Mouse (Mus musculus) MEL (cell line): Measurements from ENCODE around the gene Ifit1bl1. TPM values are rescaled to one million over a fixed set of nuclear protein-coding genes. Genes with fewer than 3 reads are reported as not detected.
"Not testable (repeated sequence)": the region's sequence is repeated elsewhere in the genome, so short reads cannot be mapped to it uniquely, and the experiment has no call there.

Source experiments
- DNase-seq: peaks from one replicate; pipeline ENCODE4 v3.0.0; 2011; ENCODE audit warnings: low read depth, low spot score
- H3K27ac ChIP-seq: 2 replicates; pipeline ENCODE4 v1.5.1; 2012; ENCODE audit warnings: low read depth, mild to moderate bottlenecking, control low read depth, low read length, moderate library complexity; ENCODE audit not compliant: control insufficient read depth
- H3K27me3 ChIP-seq, 2 experiments: fragments of 150-350 bp in 1 of 2; sonication (generic) in 1 of 2; 2 replicates each; pipeline ENCODE4 v1.6.1; 2012; ENCODE audit warnings: low read length in 2 of 2, mild to moderate bottlenecking in 2 of 2, improper control_type of control experiment in 1 of 2, moderate library complexity in 1 of 2; ENCODE audit not compliant: insufficient read depth in 2 of 2, control insufficient read depth in 1 of 2
- H3K36me3 ChIP-seq, 2 experiments: 2 replicates each; pipeline ENCODE4 v1.6.1; 2012 to 2014; ENCODE audit warnings: low read length in 2 of 2, improper control_type of control experiment in 1 of 2, inconsistent platforms in 1 of 2, mild to moderate bottlenecking in 1 of 2; ENCODE audit not compliant: insufficient read depth in 2 of 2, control insufficient read depth in 1 of 2
- H3K4me1 ChIP-seq, 2 experiments: fragments of 150-350 bp in 1 of 2; sonication (generic) in 1 of 2; 2 replicates each; pipeline ENCODE4 v1.6.1; 2012; ENCODE audit warnings: low read length in 2 of 2, improper control_type of control experiment in 1 of 2, mild to moderate bottlenecking in 1 of 2; ENCODE audit not compliant: insufficient read depth in 2 of 2, control insufficient read depth in 1 of 2
- H3K4me3 ChIP-seq, 2 experiments: fragments of 150-350 bp in 1 of 2; sonication (generic) in 1 of 2; 2 replicates each; pipeline ENCODE4 v1.5.1; 2012; ENCODE audit warnings: low read depth in 2 of 2, low read length in 2 of 2, mild to moderate bottlenecking in 2 of 2, moderate library complexity in 2 of 2, control low read depth in 1 of 2, improper control_type of control experiment in 1 of 2; ENCODE audit not compliant: control insufficient read depth in 1 of 2, insufficient read depth in 1 of 2
- H3K79me2 ChIP-seq: 2 replicates; pipeline ENCODE4 v1.6.1; 2012; ENCODE audit warnings: mild to moderate bottlenecking, low read length, moderate library complexity; ENCODE audit not compliant: control insufficient read depth, poor library complexity, insufficient read depth
- H3K9ac ChIP-seq: 2 replicates; pipeline ENCODE4 v1.6.1; 2012; ENCODE audit warnings: low read depth, mild to moderate bottlenecking, control low read depth, low read length, moderate library complexity; ENCODE audit not compliant: control insufficient read depth, poor library complexity, severe bottlenecking
- H3K9me3 ChIP-seq: fragments of 150-350 bp; sonication (generic); replicated peaks from 2 replicates; pipeline ENCODE4 v1.6.1; 2012; ENCODE audit warnings: mild to moderate bottlenecking, low read length, improper control_type of control experiment, moderate library complexity; ENCODE audit not compliant: insufficient read depth
- CTCF ChIP-seq, 3 experiments: IDR thresholded peaks in 2 of 3; conservative IDR thresholded peaks in 1 of 3; 2 replicates each; pipeline ENCODE4 v1.5.1; 2011 to 2012; ENCODE audit warnings: low read length in 3 of 3, low read depth in 2 of 3, mild to moderate bottlenecking in 2 of 3, improper control_type of control experiment in 1 of 3, inconsistent platforms in 1 of 3, mixed read lengths in 1 of 3, moderate library complexity in 1 of 3; ENCODE audit not compliant: control insufficient read depth in 1 of 3, insufficient read depth in 1 of 3, poor library complexity in 1 of 3, severe bottlenecking in 1 of 3
- E2F4 ChIP-seq: IDR thresholded peaks from 2 replicates; pipeline ENCODE4 v1.6.1; 2011; ENCODE audit warnings: low read depth, low read length, improper control_type of control experiment, borderline replicate concordance
- ETS1 ChIP-seq: IDR thresholded peaks from 2 replicates; pipeline ENCODE4 v1.6.1; 2012; ENCODE audit warnings: low read depth, mild to moderate bottlenecking, inconsistent platforms, low read length, improper control_type of control experiment, moderate library complexity
- GABPA ChIP-seq: IDR thresholded peaks from 2 replicates; pipeline ENCODE4 v1.6.1; 2012; ENCODE audit warnings: low read depth, mild to moderate bottlenecking, inconsistent platforms, low read length, improper control_type of control experiment, moderate library complexity
- GATA1 ChIP-seq: IDR thresholded peaks from 2 replicates; pipeline ENCODE4 v1.6.1; 2011; ENCODE audit warnings: low read depth, low read length, improper control_type of control experiment
- KAT2A ChIP-seq: conservative IDR thresholded peaks from 2 replicates; pipeline ENCODE4 v1.6.1; 2012; ENCODE audit warnings: low read depth, low read length, improper control_type of control experiment, inconsistent platforms
- MAFK ChIP-seq: IDR thresholded peaks from 2 replicates; pipeline ENCODE4 v1.6.1; 2011; ENCODE audit warnings: low read depth, mild to moderate bottlenecking, low read length, improper control_type of control experiment, borderline replicate concordance
- MAX ChIP-seq: IDR thresholded peaks from 2 replicates; pipeline ENCODE4 v1.6.1; 2011; ENCODE audit warnings: low read length, improper control_type of control experiment
- MXI1 ChIP-seq: IDR thresholded peaks from 2 replicates; pipeline ENCODE4 v1.6.1; 2011; ENCODE audit warnings: mild to moderate bottlenecking, low read depth, low read length, improper control_type of control experiment
- NRF1 ChIP-seq: IDR thresholded peaks from 2 replicates; pipeline ENCODE4 v1.6.1; 2014; ENCODE audit warnings: low read depth, mild to moderate bottlenecking, inconsistent platforms, low read length, improper control_type of control experiment, moderate library complexity; ENCODE audit not compliant: poor library complexity, insufficient read depth, severe bottlenecking
- POLR2A ChIP-seq, 2 experiments: IDR thresholded peaks; 2 replicates each; pipeline ENCODE4 v1.6.1; 2011 to 2012; ENCODE audit warnings: low read length in 2 of 2, mild to moderate bottlenecking in 2 of 2, control low read depth in 1 of 2, improper control_type of control experiment in 1 of 2, low read depth in 1 of 2, moderate library complexity in 1 of 2; ENCODE audit not compliant: control insufficient read depth in 1 of 2, insufficient read depth in 1 of 2, poor library complexity in 1 of 2
- POLR2AphosphoS5 ChIP-seq: IDR thresholded peaks from 2 replicates; pipeline ENCODE4 v1.6.1; 2012; ENCODE audit warnings: low read depth, borderline replicate concordance, mild to moderate bottlenecking, inconsistent platforms, low read length, moderate library complexity, mixed read lengths
- SMC3 ChIP-seq: IDR thresholded peaks from 2 replicates; pipeline ENCODE4 v1.6.1; 2011; ENCODE audit warnings: low read depth, low read length, improper control_type of control experiment
- TBP ChIP-seq: IDR thresholded peaks from 2 replicates; pipeline ENCODE4 v1.8.0; 2011; ENCODE audit warnings: low read depth, low read length, improper control_type of control experiment
- TCF12 ChIP-seq: IDR thresholded peaks from 2 replicates; pipeline ENCODE4 v1.6.1; 2014; ENCODE audit warnings: low read depth, mild to moderate bottlenecking, inconsistent platforms, low read length, improper control_type of control experiment, moderate library complexity
- UBTF ChIP-seq: IDR thresholded peaks from 2 replicates; pipeline ENCODE4 v1.6.1; 2012; ENCODE audit warnings: low read depth, mild to moderate bottlenecking, inconsistent platforms, low read length, improper control_type of control experiment, moderate library complexity, borderline replicate concordance; ENCODE audit not compliant: insufficient read depth
- ZKSCAN1 ChIP-seq: IDR thresholded peaks from 2 replicates; pipeline ENCODE4 v1.6.1; 2012; ENCODE audit warnings: low read depth, mild to moderate bottlenecking, inconsistent platforms, low read length, improper control_type of control experiment, moderate library complexity
- ZNF384 ChIP-seq: IDR thresholded peaks from 2 replicates; pipeline ENCODE4 v1.6.1; 2012; ENCODE audit warnings: low read depth, mild to moderate bottlenecking, inconsistent platforms, low read length, improper control_type of control experiment
- polyA plus RNA-seq, 2 experiments: library from polyadenylated mRNA; stranded (reverse) in 1 of 2; unstranded in 1 of 2; fragments of >175 nt in 1 of 2; fragments of >200 nt in 1 of 2; gene quantifications; 2 replicates each; pipeline versions ENCODE4 v1.2.1 to v1.2.4; 2012; ENCODE audit warnings: low replicate concordance in 2 of 2, low read depth in 1 of 2; ENCODE audit not compliant: insufficient read length in 2 of 2, insufficient read depth in 1 of 2, missing spikeins in 1 of 2
- total RNA-seq: library from RNA; depleted of rRNA; stranded (reverse); fragments of 300-350 nt; gene quantifications from 2 replicates; pipeline ENCODE4 v1.2.3, GENCODE M21; 2012

The Ifit1bl1 gene
- total and polyA plus RNA-seq, 3 experiments = 0.08 TPM; not detected in 2

DNA sequence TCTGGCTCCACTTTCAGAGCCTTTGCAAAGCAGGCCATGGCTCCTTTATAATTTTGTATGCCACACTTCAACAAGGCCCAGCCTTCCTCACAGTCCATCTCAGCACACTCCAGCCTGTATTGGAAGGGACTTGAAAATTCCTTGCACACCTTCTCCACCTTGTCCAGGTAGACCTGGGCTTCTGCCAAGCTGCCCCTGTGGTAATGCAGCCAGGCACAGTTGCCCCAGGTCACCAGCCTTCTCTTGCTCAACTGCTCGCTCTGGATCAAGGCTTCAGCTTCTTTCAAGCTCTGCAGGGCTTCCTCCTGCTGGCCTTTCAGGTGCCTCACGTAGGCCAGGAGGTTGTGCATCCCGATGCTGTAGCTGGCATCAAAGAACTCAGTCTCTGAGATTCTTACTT lies 7.2 kb downstream of the Ifit1bl1 start:
- H3K27ac ChIP-seq, H3K79me2 ChIP-seq, DNase-seq, H3K9me3 ChIP-seq, H3K36me3 ChIP-seq, H3K27me3 ChIP-seq, H3K4me3 ChIP-seq, H3K9ac ChIP-seq, H3K4me1 ChIP-seq: not testable (repeated sequence)

GRCm38 (mm10) chr19:34593456-34593855 lies 8.3 kb downstream of the Ifit1bl1 start:
- Histone ChIP-seq H3K4me1 (peaks cover 1 to 7% of the 10 kb centered on the region in 2 experiments; a peak in 3 of 4 replicates), H3K27me3 (peaks cover 0 to 2% of the 10 kb centered on the region in 2 experiments; a peak in 1 of 4 replicates), H3K27ac (no peak overlapping the region), H3K79me2 (no peaks in the 10 kb centered on the region), H3K36me3 (peaks cover 0 to 8% of the 10 kb centered on the region in 2 experiments; a peak in 1 of 4 replicates), H3K9me3 (no peaks in the 10 kb centered on the region), H3K4me3 (no peak overlapping the region), H3K9ac (no peak overlapping the region)
- DNase-seq = no peak
- TF ChIP-seq ETS1 (no peak), MAX (no peak), POLR2AphosphoS5 (no peak), CTCF (IDR thresholded peaks at IDR 0.05 in 2 of 3, conservative IDR thresholded peaks at IDR 0.05 in 1 of 3; ENCODE audit: control insufficient read depth in 1 of 3, insufficient read depth in 1 of 3, low read depth in 2 of 3, low read length in 3 of 3, poor library complexity in 1 of 3, severe bottlenecking in 1 of 3) (no peak), TCF12 (no peak), MAFK (no peak), E2F4 (no peak), TBP (no peak), KAT2A (no peak), MXI1 (no peak), NRF1 (no peak), SMC3 (no peak), GABPA (no peak), ZNF384 (no peak), POLR2A (IDR thresholded peaks at IDR 0.05; ENCODE audit: control insufficient read depth in 1 of 2, insufficient read depth in 1 of 2, low read depth in 1 of 2, low read length in 2 of 2, poor library complexity in 1 of 2) (no peak), UBTF (no peak), ZKSCAN1 (no peak), GATA1 (no peak)
